Mouse (Mus musculus) bone marrow macrophage, adult 2 months (primary cell): ENCODE data around the gene Gucy2d.

Source experiments
- CTCF ChIP-seq: IDR thresholded peaks from 2 replicates; pipeline ENCODE4 v1.5.1; 2012; ENCODE audit warnings: low read depth, mild to moderate bottlenecking, low read length, moderate library complexity
- POLR2A ChIP-seq: IDR thresholded peaks from 2 replicates; pipeline ENCODE4 v1.6.1; 2012; ENCODE audit warnings: mild to moderate bottlenecking, low read depth, low read length, borderline replicate concordance

- TF ChIP-seq CTCF (no peak), POLR2A (no peak)
These were observed 22.0 kb upstream of the Gucy2d start for GRCm38 (mm10) chr7:98418031-98418805.
